Mouse (Mus musculus) MN1 (cell line): ENCODE results near the gene Zfp786.
"Not testable (repeated sequence)": the region's sequence is repeated elsewhere in the genome, so short reads cannot be mapped to it uniquely, and the experiment has no call there.

ENCODE experiments used
- DNase-seq: peaks from one replicate; pipeline ENCODE4 v3.0.0-alpha.2; 2016; ENCODE audit warnings: low spot score

Gene Zfp786

DNA sequence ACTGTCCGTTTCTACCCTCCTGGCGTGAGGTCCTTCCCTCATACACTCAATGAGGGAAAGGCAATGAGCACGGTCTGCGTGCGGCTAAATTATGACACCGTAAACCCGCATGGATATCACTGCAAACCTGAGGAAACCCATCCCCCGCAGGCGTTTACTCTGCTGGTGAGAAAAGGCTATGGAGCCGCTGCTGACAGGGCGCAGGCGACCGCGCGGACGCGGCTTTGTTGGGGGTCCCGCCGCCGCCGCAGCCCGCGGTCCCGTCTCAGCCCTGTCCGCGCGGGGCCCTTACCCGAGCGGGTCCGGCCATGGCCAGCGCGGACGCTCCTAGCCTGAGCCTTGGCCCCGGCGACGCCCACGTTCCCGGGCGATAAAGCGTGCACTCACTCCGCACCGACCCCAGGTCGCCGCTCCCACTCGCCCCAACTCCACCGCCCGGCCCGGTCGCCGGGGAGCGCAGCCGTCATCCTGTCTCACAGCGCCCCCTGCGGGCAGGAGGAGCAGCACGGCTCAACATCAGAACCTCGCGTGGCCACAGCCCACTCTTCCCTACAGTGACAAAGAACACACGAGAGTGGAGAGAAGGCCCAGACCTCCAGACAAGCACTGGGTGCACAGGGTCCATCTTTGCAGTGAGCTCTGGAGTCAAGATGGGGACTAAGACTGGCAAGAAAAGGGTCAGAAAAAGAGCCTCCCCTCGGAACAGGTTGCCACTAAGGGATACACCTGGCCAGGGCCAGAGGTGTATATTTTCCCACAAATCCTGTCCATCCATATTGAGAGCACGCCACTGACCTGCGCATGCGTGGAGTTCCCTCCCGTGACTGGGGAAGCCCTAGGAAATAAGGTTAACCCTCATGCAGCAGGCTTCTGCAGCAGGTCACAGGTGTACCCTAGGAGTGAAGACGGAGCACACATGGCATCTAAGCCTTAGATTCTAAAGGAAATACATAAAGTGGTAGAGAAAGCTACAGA, at the start of gene Zfp786:
TSS of gene Zfp786 (minus strand) at position 764 of the 975 bp plus-strand sequence.
- DNase-seq, result peak; percentile 94

DNA sequence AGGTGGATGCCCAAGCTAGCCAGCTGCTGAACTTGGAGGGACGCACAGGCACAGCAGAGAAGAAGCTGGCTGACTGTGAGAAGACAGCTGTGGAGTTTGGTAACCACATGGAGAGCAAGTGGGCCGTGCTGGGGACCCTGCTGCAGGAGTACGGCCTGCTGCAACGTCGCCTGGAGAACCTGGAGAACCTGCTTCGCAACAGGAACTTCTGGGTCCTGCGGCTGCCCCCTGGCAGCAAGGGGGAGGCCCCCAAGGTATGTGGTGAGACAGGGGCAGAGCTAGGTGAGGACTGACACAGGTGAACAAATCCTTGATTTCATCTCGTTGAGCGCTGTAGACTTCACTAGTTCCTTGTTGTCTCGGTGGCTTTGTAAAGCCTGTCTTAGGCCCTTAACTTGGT, 49.5 kb upstream of the Zfp786 start:
- no peak for DNase-seq

DNA sequence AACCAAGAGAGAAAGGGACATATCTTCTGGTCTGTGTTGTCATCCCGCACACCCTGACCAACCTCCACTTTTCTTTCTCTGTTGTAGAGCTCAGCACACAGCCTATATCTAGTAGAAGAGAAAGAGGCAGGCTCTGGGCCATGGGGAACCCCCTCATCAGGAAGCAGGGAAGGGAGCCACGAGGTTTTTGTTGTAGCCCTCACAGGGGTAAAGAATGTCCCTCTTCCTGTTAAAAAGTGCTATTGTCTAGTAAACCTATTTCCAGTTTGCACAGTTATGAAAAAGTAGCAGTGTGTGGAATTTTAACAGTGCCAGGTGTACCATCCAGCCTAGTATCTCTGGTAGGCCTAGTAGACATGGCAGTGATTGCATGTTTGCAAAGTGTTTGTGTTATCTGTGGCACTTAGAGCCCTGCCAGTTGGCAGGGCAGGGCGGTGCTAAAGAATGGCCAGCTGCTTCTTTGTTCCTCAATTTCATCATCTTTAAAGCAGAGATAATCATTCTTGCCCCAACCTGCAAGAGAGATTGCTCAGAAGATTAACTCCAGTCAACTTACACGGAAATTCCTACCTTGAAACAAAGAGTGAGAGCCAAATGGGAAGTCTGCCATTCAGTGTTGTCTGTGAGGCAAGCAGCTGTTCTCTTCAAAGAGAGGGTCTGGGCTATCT, 48.5 kb upstream of the Zfp786 start:
- peak; percentile 6 for DNase-seq

DNA sequence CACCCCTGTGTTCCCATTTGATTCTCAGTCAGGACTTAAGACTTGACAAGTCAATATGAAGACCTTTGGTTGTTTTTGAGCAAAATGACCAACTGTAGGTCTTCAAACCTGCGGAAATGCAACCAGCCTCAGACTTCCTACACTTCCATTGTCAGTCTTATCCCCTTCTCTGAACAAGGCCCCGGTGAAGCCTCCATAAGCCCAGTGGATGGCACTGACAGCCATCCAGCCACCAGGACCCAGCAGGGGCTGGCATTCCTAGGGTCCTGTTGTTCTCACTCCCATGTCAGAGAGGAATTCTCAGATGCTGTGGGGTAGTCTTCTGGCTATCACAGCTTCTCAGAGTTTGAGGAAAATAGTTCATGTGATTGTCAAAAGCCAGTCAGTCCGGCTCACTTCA, 47.9 kb upstream of the Zfp786 start:
- DNase-seq, result no peak

DNA sequence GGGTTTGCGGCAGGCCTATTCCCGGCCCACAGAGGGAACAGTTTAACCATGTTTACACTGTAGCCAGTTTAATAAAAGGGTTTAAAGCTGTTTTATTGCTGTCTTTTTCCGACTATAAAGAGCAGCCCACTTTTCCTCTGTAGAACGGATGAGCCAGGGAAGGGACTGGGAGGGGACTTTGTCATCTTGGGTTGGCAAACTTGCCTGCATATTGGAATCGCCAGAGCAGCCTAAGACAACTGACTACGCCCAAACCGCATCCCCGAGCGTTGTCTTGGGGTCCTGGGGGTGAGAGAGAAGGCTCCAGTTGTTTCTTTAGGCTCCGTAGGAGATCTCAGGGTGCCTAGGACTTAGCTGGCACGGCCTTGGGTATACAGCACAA, 47.5 kb upstream of the Zfp786 start:
- no peak for DNase-seq

DNA sequence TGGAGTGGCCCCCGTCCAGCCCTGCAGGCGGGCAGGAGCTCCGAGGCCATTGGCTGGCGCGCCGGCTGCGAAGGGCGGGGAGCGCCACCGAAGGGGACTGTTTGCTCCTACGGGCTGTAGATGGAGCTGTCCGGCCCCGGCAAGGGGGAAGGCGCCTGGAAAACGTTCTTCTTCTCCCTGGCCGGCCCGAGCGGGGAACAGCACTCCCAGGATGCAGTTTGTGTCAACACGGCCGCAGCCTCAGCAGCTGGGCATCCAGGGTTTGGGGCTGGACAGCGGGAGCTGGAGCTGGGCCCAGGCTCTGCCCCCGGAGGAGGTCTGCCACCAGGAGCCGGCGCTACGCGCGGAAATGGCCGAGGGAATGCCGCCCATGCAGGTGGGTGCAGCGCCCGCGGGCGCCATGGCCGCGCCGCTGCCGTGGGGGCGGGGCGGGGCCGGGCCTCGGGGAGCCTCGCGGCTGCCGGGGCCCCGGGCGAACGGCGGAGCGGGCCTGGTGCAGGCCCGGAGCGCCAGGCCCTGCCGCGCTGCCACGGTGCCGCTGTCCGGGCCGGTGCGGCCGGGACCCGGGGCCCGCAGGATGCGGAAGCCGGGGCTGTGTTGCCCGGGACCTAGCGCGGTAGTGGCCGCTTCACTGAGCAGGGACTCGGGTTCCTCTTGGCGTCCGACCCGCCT, 46.9 kb upstream of the Zfp786 start:
- DNase-seq, result peak; percentile 90

DNA sequence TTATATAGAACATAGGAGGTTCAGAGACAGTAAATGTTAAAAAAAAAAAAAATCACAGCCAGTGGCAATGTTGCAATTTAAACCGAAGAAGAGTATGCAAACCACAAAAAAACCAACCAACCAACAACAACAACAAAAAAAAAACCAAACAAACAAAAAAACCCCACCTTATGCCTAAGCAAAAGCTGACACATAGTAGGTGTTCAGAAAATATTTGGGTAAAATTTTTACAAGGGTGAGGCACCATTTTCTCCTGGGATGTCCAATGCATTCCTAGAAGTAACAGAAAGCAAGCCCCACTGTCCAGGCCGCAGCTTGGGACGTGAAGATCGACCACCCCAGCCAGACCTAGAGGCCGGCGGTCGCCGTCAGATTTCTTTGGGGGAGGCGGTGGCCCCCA, 46.4 kb upstream of the Zfp786 start, which contains the start of gene Zfp282:
TSS of gene Zfp282 (plus strand) at position 147 of the 400 bp plus-strand sequence.
- no peak for DNase-seq

DNA sequence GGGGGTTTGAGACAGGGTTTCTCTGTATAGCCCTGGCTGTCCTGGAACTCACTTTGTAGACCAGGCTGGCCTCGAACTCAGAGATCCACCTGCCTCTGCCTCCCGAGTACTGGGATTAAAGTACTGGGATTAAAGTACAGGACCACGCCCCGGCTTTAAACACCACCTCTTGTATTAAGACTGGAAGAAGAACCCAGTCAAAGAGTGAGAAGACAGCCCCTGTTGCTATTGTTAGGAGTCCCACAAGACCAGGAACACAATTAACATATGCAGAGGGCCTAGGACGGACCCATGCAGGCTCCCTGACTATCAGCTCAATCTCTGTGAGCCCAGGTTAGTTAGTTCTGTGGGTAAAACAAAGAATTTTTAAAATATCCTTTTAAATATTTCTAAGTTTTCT, 41.6 kb upstream of the Zfp786 start:
- no peak for DNase-seq

DNA sequence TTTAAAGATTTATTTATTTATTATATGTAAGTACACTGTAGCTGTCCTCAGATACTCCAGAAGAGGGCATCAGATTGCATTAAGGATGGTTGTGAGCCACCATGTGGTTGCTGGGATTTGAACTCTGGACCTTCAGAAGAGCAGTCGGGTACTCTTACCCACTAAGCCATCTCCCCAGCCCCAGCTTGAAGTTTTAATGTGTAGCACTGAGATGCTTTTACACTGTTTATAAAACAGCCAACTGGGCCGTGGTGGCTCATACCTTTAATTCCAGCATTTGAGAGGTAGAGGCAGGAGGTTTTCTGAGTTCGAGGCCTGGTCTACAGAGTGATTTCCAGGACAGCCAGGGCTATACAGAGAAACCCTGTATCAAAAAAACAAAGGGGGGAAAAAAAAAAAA, 27.1 kb upstream of the Zfp786 start:
- not testable (repeated sequence) for DNase-seq

DNA sequence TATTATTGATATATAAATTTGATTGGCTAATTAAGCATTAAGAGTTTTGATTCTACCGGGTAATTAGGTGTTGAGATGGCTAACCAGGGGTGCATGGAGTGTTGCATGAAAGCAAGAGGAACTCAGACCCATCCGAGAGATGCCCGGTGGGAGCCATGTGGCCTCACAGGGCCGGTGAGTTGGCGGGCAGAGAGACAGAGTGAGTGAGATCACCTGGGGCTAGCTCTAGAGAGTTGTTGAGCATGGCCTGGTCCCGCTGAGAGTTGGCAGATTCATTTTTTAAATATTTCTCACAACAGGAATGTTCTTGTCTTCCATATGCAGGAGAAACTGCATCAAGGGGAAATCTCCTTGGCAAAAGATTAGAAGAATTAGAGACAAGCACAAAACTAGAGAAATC, 26.6 kb upstream of the Zfp786 start:
- no peak for DNase-seq

DNA sequence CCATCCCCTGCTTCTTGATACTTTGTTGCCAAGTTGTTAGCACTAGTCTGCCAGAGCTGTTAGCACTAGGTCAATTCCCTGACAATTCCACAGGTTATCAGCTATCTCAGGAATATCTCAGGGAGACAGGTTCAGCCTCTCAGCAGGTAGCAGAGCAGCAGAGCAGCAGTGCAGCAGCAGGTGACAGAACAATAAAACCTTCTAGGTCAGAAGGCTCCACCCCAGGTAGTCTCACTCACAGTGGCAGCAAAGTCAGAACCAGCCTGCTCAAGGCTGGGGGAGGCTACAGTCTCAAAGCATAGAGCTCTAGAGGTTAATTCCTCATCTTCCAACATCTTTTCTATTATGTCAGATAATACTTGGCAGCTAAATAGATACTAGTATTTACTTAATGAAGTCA, 15.1 kb upstream of the Zfp786 start:
- no peak for DNase-seq

DNA sequence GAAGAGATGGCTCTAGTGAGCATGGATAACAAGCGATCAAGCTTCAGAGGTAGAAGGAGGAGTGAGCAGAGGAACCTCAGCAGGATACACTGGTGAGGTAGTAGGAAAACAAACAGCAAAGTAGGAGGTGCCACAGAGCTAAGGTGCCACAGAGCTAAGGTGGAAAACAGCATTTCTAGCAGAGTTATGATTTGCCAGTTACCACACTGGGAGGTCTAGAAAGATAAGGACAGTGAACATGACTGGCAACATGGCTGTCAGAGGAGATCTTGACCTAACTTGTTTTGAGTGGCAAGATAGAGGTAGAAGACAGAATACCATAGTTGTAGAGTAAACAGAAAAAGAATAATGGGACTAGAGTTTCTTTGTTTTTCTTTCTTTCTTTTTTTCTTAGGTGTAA, 11.7 kb upstream of the Zfp786 start:
- DNase-seq, result no peak

DNA sequence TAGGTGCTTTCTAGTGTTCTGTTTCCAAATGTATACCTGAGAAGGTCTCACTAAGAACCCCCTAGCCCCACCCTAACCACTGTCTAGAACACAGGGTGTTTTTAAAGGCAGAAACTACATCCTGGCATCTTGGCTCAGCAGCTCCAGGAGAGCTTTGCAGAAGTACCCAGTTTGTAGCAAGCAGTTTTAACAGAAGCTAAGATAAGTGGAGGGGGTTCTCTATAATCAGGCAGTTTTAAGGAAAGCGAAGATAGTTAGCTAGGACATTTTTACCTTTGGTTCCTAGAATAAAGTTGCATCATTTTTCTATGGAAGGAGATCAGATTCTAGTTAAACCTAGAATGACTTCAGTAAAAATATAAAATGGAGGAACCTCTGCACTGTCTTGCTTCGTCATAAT, 11.2 kb upstream of the Zfp786 start:
- DNase-seq, result no peak

DNA sequence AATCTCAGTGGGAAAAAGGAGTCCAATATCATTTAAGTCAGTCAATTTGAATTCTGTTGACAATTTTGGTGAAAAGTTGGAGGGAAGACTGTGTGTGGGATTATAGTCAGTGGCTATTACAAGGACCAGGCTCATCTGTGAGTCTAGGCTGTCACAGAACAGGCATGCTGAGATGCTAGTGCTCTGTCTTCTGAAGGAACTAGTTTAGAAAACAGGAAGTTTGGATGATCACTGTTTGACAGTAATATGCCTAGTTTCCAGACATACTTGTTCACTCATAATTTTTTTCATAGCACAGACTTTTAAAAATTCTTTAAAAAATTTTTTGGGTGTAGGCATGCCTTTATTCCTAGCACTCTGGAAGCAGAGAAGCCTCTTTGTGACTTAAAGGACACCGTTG, 10.4 kb upstream of the Zfp786 start:
- DNase-seq, result no peak

DNA sequence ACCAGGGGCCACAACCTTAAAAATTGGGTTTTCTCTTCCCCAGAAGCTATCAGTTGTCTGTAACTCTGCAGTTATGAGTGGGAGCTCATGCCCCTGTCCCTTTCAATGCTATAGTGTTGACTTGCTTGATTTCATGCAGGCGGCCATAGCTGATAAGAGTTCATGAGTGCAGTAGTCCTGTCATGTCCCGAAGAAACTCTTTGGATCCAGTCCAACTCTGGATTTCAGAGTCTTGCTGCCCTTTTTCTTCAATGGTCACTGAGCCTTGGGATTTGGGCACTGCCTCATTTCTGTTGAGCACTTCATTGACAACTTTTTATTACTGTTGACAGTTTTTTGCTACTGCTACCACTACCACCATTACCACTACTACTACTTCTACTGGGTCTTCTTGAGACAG, 7.0 kb upstream of the Zfp786 start:
- DNase-seq, result no peak

DNA sequence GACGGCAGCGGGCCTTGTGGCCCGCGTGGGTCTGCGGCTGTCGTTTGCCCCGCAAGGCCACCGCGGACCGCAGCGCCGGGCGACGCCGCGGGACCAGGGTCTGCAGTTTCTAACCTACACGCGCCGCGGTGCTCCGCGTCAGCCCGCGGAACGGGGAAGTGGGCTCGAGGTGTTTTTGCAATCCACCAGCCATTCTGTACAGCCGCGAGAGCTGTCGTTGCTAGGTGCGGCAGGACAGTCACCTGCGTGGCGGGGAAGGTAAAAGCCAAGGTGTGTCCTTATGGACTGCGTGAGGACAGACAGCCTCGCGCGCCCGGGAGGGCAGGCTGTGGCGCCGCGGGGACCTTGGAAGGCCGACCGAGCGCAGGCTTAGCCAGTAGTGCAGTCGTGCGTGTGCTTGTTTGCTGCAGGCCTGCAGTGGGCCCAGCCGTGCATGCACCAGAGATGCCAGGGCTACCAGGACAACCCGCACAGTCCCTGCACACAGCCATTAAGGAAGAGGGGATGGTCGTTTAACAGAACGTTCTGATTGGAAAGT, 5.4 kb upstream of the Zfp786 start:
- peak; percentile 55 for DNase-seq

DNA sequence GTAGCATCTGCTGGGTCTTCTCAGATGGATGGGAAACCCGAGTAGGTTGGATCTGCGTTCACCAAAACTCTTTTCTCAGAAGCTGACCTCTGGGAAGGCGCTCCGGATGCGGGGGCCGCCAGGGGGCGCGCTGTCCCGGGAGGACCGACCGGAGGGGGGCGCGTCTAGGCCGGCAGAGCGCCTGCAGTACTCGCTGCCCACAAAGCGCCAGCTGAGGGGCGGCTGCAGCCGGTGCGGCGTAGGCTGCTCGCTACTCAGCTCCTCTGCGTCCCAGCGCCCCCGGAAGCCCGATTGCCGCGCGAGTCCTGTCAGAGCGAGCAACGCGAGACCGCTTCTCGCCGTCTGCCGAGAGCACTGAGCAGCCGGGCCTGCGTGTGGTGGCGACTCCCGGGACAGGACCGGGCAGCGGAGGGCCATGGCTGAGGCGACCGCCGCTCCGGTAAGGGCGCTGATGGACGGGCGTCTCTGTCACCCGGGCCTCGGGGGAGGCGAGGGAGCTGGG, 4.9 kb upstream of the Zfp786 start, which contains the start of gene Zfp398:
TSS of gene Zfp398 (plus strand) at position 180 of the 502 bp plus-strand sequence.
- peak; percentile 94 for DNase-seq

DNA sequence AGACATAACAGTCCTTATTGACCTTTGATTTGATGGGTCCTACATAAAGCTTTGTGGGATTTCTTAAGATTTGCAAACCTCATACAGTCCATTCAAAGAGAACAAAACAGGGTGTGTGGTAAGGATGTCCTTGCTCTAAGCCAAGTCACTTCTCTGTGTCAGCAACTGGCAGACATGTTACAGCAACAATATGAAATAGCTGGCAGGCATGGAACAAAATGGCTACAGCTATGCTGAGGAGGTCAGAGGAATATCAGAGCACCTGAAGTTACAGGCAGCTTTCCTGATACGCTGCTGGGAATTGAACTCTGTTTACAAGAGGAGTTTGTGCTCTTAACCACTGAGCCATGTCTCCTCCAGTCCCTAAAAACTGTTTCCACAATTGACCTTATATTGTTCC, 1.6 kb upstream of the Zfp786 start:
- no peak for DNase-seq

DNA sequence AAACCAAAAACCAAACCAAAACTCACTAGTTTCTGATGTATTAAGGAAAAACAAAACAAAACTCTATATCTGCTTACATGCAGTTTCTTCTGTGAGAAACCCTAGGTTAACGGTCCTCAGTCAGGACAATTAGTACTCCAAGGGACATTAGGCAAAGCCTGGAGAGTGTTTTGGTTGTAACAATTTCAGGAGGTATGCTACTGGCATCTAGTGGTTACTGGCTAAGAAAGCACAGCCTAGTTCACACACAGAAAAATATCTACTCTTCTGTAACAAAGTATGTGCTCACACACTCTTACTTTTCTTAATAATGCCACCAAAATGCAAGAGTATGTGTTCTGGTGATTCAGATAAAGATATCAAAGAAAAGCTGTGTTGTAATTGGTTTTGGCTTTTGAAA, 1.7 kb downstream of the Zfp786 start:
- DNase-seq, result peak; percentile 57

DNA sequence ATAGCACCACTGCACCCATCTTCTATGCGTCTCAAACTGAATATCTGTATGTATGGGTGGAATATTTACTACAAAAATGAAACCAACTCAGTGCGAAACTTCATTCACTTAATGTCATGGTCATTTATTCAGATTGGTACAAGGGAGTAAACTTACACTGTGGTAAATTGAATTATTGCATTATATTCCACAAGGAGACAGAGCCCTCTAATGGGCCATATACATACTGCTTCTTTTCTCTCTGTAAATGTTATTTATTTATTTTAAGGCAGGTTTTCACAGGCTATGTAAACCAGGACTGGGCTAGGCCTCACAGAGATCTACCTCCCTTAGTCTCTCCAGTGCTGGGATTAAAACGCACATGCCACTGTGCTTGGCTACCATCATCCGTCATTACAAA, 3.2 kb downstream of the Zfp786 start:
- DNase-seq, result no peak

DNA sequence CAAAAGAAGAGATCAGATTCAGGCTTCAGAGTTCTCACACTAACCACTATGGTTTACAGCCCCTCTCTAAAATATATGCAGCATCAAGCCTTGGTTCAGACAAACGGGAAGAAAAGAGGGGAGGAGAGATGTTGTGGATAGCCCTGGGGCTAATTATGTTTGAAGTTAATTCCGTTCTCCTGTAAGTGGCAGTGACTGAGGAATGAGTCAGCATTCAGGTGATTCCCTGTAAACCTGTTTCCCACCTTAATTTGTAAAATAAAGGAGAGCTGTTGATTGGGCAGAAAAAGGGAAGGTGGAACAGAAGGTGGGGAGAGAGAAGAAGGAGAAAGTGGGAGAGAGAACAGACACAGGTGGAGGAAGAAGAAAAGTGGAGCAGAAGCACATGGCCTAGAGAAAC, 6.4 kb downstream of the Zfp786 start:
- DNase-seq, result no peak

DNA sequence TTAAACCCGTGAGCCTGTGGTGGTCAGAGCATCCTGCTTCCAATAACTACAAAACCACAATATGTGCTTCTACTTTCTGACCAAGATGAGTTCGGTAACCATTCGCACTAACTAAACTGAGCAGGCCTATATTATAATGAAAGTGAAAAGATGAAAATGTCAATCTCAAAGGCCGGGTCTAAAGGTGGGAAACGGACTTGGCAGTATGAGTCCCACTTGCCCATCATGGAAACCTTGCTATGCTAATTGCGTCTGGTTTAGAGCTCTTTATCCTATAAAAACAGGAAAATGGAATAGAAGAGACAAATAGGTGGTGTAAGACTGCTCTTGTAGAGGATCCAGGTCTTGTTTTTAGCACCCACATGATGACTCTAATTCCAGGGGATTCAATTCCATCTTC, 8.9 kb downstream of the Zfp786 start:
- DNase-seq, result no peak
